Mouse (Mus musculus) MEL (cell line): ENCODE data around the gene Sde2. TPM values are rescaled to one million over a fixed set of nuclear protein-coding genes. Genes with fewer than 3 reads are reported as not detected.
A peak's percentile ranks its signal among the peaks of the same experiment; 100 is the strongest.

Experiments
- DNase-seq: peaks from one replicate; pipeline ENCODE4 v3.0.0; 2011; ENCODE audit warnings: low read depth, low spot score
- H3K27ac ChIP-seq: 2 replicates; pipeline ENCODE4 v1.5.1; 2012; ENCODE audit warnings: low read depth, mild to moderate bottlenecking, control low read depth, low read length, moderate library complexity; ENCODE audit not compliant: control insufficient read depth
- H3K27me3 ChIP-seq, 2 experiments: fragments of 150-350 bp in 1 of 2; sonication (generic) in 1 of 2; 2 replicates each; pipeline ENCODE4 v1.6.1; 2012; ENCODE audit warnings: low read length in 2 of 2, mild to moderate bottlenecking in 2 of 2, improper control_type of control experiment in 1 of 2, moderate library complexity in 1 of 2; ENCODE audit not compliant: insufficient read depth in 2 of 2, control insufficient read depth in 1 of 2
- H3K36me3 ChIP-seq, 2 experiments: 2 replicates each; pipeline ENCODE4 v1.6.1; 2012 to 2014; ENCODE audit warnings: low read length in 2 of 2, improper control_type of control experiment in 1 of 2, inconsistent platforms in 1 of 2, mild to moderate bottlenecking in 1 of 2; ENCODE audit not compliant: insufficient read depth in 2 of 2, control insufficient read depth in 1 of 2
- H3K4me1 ChIP-seq, 2 experiments: fragments of 150-350 bp in 1 of 2; sonication (generic) in 1 of 2; 2 replicates each; pipeline ENCODE4 v1.6.1; 2012; ENCODE audit warnings: low read length in 2 of 2, improper control_type of control experiment in 1 of 2, mild to moderate bottlenecking in 1 of 2; ENCODE audit not compliant: insufficient read depth in 2 of 2, control insufficient read depth in 1 of 2
- H3K4me3 ChIP-seq, 2 experiments: fragments of 150-350 bp in 1 of 2; sonication (generic) in 1 of 2; 2 replicates each; pipeline ENCODE4 v1.5.1; 2012; ENCODE audit warnings: low read depth in 2 of 2, low read length in 2 of 2, mild to moderate bottlenecking in 2 of 2, moderate library complexity in 2 of 2, control low read depth in 1 of 2, improper control_type of control experiment in 1 of 2; ENCODE audit not compliant: control insufficient read depth in 1 of 2, insufficient read depth in 1 of 2
- H3K79me2 ChIP-seq: 2 replicates; pipeline ENCODE4 v1.6.1; 2012; ENCODE audit warnings: mild to moderate bottlenecking, low read length, moderate library complexity; ENCODE audit not compliant: control insufficient read depth, poor library complexity, insufficient read depth
- H3K9ac ChIP-seq: 2 replicates; pipeline ENCODE4 v1.6.1; 2012; ENCODE audit warnings: low read depth, mild to moderate bottlenecking, control low read depth, low read length, moderate library complexity; ENCODE audit not compliant: control insufficient read depth, poor library complexity, severe bottlenecking
- H3K9me3 ChIP-seq: fragments of 150-350 bp; sonication (generic); replicated peaks from 2 replicates; pipeline ENCODE4 v1.6.1; 2012; ENCODE audit warnings: mild to moderate bottlenecking, low read length, improper control_type of control experiment, moderate library complexity; ENCODE audit not compliant: insufficient read depth
- BHLHE40 ChIP-seq: IDR thresholded peaks from 2 replicates; pipeline ENCODE4 v1.6.1; 2012; ENCODE audit warnings: low read depth, mild to moderate bottlenecking, inconsistent platforms, low read length, improper control_type of control experiment, borderline replicate concordance
- CTCF ChIP-seq, 3 experiments: IDR thresholded peaks in 2 of 3; conservative IDR thresholded peaks in 1 of 3; 2 replicates each; pipeline ENCODE4 v1.5.1; 2011 to 2012; ENCODE audit warnings: low read length in 3 of 3, low read depth in 2 of 3, mild to moderate bottlenecking in 2 of 3, improper control_type of control experiment in 1 of 3, inconsistent platforms in 1 of 3, mixed read lengths in 1 of 3, moderate library complexity in 1 of 3; ENCODE audit not compliant: control insufficient read depth in 1 of 3, insufficient read depth in 1 of 3, poor library complexity in 1 of 3, severe bottlenecking in 1 of 3
- E2F4 ChIP-seq: IDR thresholded peaks from 2 replicates; pipeline ENCODE4 v1.6.1; 2011; ENCODE audit warnings: low read depth, low read length, improper control_type of control experiment, borderline replicate concordance
- EP300 ChIP-seq, 2 experiments: IDR thresholded peaks; 2 replicates each; pipeline ENCODE4 v1.6.1; 2011; ENCODE audit warnings: improper control_type of control experiment in 2 of 2, low read length in 2 of 2, low read depth in 1 of 2, mild to moderate bottlenecking in 1 of 2
- GATA1 ChIP-seq: IDR thresholded peaks from 2 replicates; pipeline ENCODE4 v1.6.1; 2011; ENCODE audit warnings: low read depth, low read length, improper control_type of control experiment
- JUND ChIP-seq: IDR thresholded peaks from 2 replicates; pipeline ENCODE4 v1.6.1; 2011; ENCODE audit warnings: low read depth, mild to moderate bottlenecking, improper control_type of control experiment, low read length
- KAT2A ChIP-seq: conservative IDR thresholded peaks from 2 replicates; pipeline ENCODE4 v1.6.1; 2012; ENCODE audit warnings: low read depth, low read length, improper control_type of control experiment, inconsistent platforms
- MAFK ChIP-seq: IDR thresholded peaks from 2 replicates; pipeline ENCODE4 v1.6.1; 2011; ENCODE audit warnings: low read depth, mild to moderate bottlenecking, low read length, improper control_type of control experiment, borderline replicate concordance
- MAX ChIP-seq: IDR thresholded peaks from 2 replicates; pipeline ENCODE4 v1.6.1; 2011; ENCODE audit warnings: low read length, improper control_type of control experiment
- MAZ ChIP-seq: IDR thresholded peaks from 2 replicates; pipeline ENCODE4 v1.6.1; 2012; ENCODE audit warnings: low read depth, mild to moderate bottlenecking, inconsistent platforms, low read length, improper control_type of control experiment
- MEF2A ChIP-seq: IDR thresholded peaks from 2 replicates; pipeline ENCODE4 v1.6.1; 2014; ENCODE audit warnings: low read depth, mild to moderate bottlenecking, inconsistent platforms, low read length, improper control_type of control experiment; ENCODE audit not compliant: poor library complexity, insufficient replicate concordance, severe bottlenecking; ENCODE audit errors: extremely low read depth
- MXI1 ChIP-seq: IDR thresholded peaks from 2 replicates; pipeline ENCODE4 v1.6.1; 2011; ENCODE audit warnings: mild to moderate bottlenecking, low read depth, low read length, improper control_type of control experiment
- MYB ChIP-seq: IDR thresholded peaks from 2 replicates; pipeline ENCODE4 v1.6.1; 2011; ENCODE audit warnings: mild to moderate bottlenecking, low read depth, low read length, improper control_type of control experiment
- NRF1 ChIP-seq: IDR thresholded peaks from 2 replicates; pipeline ENCODE4 v1.6.1; 2014; ENCODE audit warnings: low read depth, mild to moderate bottlenecking, inconsistent platforms, low read length, improper control_type of control experiment, moderate library complexity; ENCODE audit not compliant: poor library complexity, insufficient read depth, severe bottlenecking
- POLR2A ChIP-seq, 2 experiments: IDR thresholded peaks; 2 replicates each; pipeline ENCODE4 v1.6.1; 2011 to 2012; ENCODE audit warnings: low read length in 2 of 2, mild to moderate bottlenecking in 2 of 2, control low read depth in 1 of 2, improper control_type of control experiment in 1 of 2, low read depth in 1 of 2, moderate library complexity in 1 of 2; ENCODE audit not compliant: control insufficient read depth in 1 of 2, insufficient read depth in 1 of 2, poor library complexity in 1 of 2
- POLR2AphosphoS2 ChIP-seq: IDR thresholded peaks from 2 replicates; pipeline ENCODE4 v1.6.1; 2011; ENCODE audit warnings: low read length, improper control_type of control experiment
- POLR2AphosphoS5 ChIP-seq: IDR thresholded peaks from 2 replicates; pipeline ENCODE4 v1.6.1; 2012; ENCODE audit warnings: low read depth, borderline replicate concordance, mild to moderate bottlenecking, inconsistent platforms, low read length, moderate library complexity, mixed read lengths
- RCOR1 ChIP-seq: IDR thresholded peaks from 2 replicates; pipeline ENCODE4 v1.6.1; 2012; ENCODE audit warnings: low read depth, mild to moderate bottlenecking, inconsistent platforms, low read length, improper control_type of control experiment
- SMC3 ChIP-seq: IDR thresholded peaks from 2 replicates; pipeline ENCODE4 v1.6.1; 2011; ENCODE audit warnings: low read depth, low read length, improper control_type of control experiment
- TAL1 ChIP-seq: IDR thresholded peaks from 2 replicates; pipeline ENCODE4 v1.6.1; 2012; ENCODE audit warnings: mild to moderate bottlenecking, inconsistent platforms, low read length, moderate library complexity, mixed read lengths
- TBP ChIP-seq: IDR thresholded peaks from 2 replicates; pipeline ENCODE4 v1.8.0; 2011; ENCODE audit warnings: low read depth, low read length, improper control_type of control experiment
- TCF12 ChIP-seq: IDR thresholded peaks from 2 replicates; pipeline ENCODE4 v1.6.1; 2014; ENCODE audit warnings: low read depth, mild to moderate bottlenecking, inconsistent platforms, low read length, improper control_type of control experiment, moderate library complexity
- USF1 ChIP-seq: IDR thresholded peaks from 2 replicates; pipeline ENCODE4 v1.6.1; 2014; ENCODE audit warnings: low read depth, mild to moderate bottlenecking, inconsistent platforms, low read length, improper control_type of control experiment, moderate library complexity
- USF2 ChIP-seq, 2 experiments: IDR thresholded peaks; 2 replicates each; pipeline ENCODE4 v1.6.1; 2011 to 2012; ENCODE audit warnings: improper control_type of control experiment in 2 of 2, low read length in 2 of 2, borderline replicate concordance in 1 of 2, inconsistent platforms in 1 of 2, low read depth in 1 of 2, mild to moderate bottlenecking in 1 of 2; ENCODE audit not compliant: insufficient read depth in 1 of 2
- ZC3H11A ChIP-seq: IDR thresholded peaks from 2 replicates; pipeline ENCODE4 v1.6.1; 2012; ENCODE audit warnings: low read depth, mild to moderate bottlenecking, inconsistent platforms, low read length, improper control_type of control experiment
- ZKSCAN1 ChIP-seq: IDR thresholded peaks from 2 replicates; pipeline ENCODE4 v1.6.1; 2012; ENCODE audit warnings: low read depth, mild to moderate bottlenecking, inconsistent platforms, low read length, improper control_type of control experiment, moderate library complexity
- polyA plus RNA-seq, 2 experiments: library from polyadenylated mRNA; stranded (reverse) in 1 of 2; unstranded in 1 of 2; fragments of >175 nt in 1 of 2; fragments of >200 nt in 1 of 2; gene quantifications; 2 replicates each; pipeline versions ENCODE4 v1.2.1 to v1.2.4; 2012; ENCODE audit warnings: low replicate concordance in 2 of 2, low read depth in 1 of 2; ENCODE audit not compliant: insufficient read length in 2 of 2, insufficient read depth in 1 of 2, missing spikeins in 1 of 2
- total RNA-seq: library from RNA; depleted of rRNA; stranded (reverse); fragments of 300-350 nt; gene quantifications from 2 replicates; pipeline ENCODE4 v1.2.3, GENCODE M21; 2012

The Sde2 gene
- total and polyA plus RNA-seq, 3 experiments, result 35.5 to 48.0 TPM; not detected in 1

DNA sequence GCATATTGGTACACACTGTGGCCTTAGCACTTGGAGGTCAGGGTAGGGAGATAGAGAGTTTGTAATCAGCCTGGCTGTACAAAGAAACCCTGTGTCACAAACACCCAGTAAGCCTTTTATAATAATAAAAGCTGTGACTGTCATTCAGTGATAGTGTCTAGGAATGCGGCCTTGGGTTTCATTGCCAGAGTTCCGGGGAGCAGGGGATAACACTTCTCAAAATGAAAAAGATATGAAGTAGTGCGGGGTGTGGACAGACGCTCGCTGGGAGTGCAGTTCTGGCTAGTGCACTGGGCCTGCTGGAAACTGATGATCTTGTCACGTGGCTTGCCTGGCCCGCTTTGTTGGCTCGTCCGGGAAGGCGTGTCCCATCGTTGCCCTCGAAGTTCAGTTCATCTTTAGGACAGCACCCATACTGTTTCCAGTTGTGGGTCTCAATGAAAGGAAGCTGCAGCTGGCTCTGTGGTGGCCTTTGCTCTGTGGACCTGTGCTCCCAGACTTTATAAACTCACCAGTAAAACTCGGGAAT is 19.3 kb downstream of the Sde2 start:
- TF ChIP-seq EP300 (IDR thresholded peaks at IDR 0.05; ENCODE audit: low read depth in 1 of 2, low read length in 2 of 2), result peak; percentile 40 to 44; a peak in 1 of 4 replicates
- no peak for TF ChIP-seq MAFK
- no peak for TF ChIP-seq RCOR1
- no peak for TF ChIP-seq JUND
- TF ChIP-seq POLR2AphosphoS5, result no peak
- TF ChIP-seq E2F4, result no peak
- TF ChIP-seq POLR2A (IDR thresholded peaks at IDR 0.05; ENCODE audit: control insufficient read depth in 1 of 2, insufficient read depth in 1 of 2, low read depth in 1 of 2, low read length in 2 of 2, poor library complexity in 1 of 2), result no peak
- no peak for TF ChIP-seq NRF1
- TF ChIP-seq CTCF (IDR thresholded peaks at IDR 0.05 in 2 of 3, conservative IDR thresholded peaks at IDR 0.05 in 1 of 3; ENCODE audit: control insufficient read depth in 1 of 3, insufficient read depth in 1 of 3, low read depth in 2 of 3, low read length in 3 of 3, poor library complexity in 1 of 3, severe bottlenecking in 1 of 3), result no peak
- no peak for TF ChIP-seq SMC3
- 0 out of 2 replicates have a peak, but pooled peaks have one; percentile 4 for TF ChIP-seq MYB
- TF ChIP-seq TAL1, result peak; percentile 24; the same call in 1 of the 2 replicates
- no peak for TF ChIP-seq ZKSCAN1
- no peak for TF ChIP-seq MAZ
- TF ChIP-seq BHLHE40, result peak; percentile 27; the same call in 1 of the 2 replicates
- TF ChIP-seq USF2 (IDR thresholded peaks at IDR 0.05; ENCODE audit: borderline replicate concordance in 1 of 2, insufficient read depth in 1 of 2, low read depth in 1 of 2, low read length in 2 of 2), result peak in 1 of 2 experiments; percentile 51; a peak in 1 of 4 replicates
- TF ChIP-seq ZC3H11A, result no peak
- TF ChIP-seq USF1, result peak; percentile 91
- TF ChIP-seq TBP, result 0 out of 2 replicates have a peak, but pooled peaks have one; percentile 16
- TF ChIP-seq POLR2AphosphoS2, result no peak
- no peak for TF ChIP-seq MEF2A
- peak; percentile 83 for TF ChIP-seq MXI1
- TF ChIP-seq KAT2A, result no peak
- TF ChIP-seq GATA1, result peak; percentile 19; the same call in 1 of the 2 replicates
- TF ChIP-seq TCF12, result peak; percentile 18; the same call in 1 of the 2 replicates
- peak; percentile 91 for TF ChIP-seq MAX
- no peaks in the 10 kb centered on the region for H3K27me3 ChIP-seq

More for the DNA sequence above, 19.3 kb downstream of the Sde2 start:
- Histone ChIP-seq H3K27ac (peak overlapping the region; percentile 47), H3K36me3 (peaks cover 10 to 12% of the 10 kb centered on the region in 2 experiments), H3K4me3 (peak overlapping the region; percentile 1 to 11; a peak in 1 of 4 replicates), H3K4me1 (peaks cover 2 to 10% of the 10 kb centered on the region in 2 experiments; a peak in 3 of 4 replicates), H3K79me2 (no peaks in the 10 kb centered on the region), H3K9ac (peak overlapping the region; percentile 11; the same call in 1 of the 2 replicates), H3K9me3 (no peaks in the 10 kb centered on the region)
- DNase-seq, result peak; percentile 83
